Mouse (Mus musculus) brain, adult 2 months (tissue): ENCODE data around the gene Npl.

Experiments
- DNase-seq: peaks from one replicate; pipeline ENCODE4 v3.0.0; 2011; ENCODE audit warnings: low read depth, low spot score

Npl gene

DNA sequence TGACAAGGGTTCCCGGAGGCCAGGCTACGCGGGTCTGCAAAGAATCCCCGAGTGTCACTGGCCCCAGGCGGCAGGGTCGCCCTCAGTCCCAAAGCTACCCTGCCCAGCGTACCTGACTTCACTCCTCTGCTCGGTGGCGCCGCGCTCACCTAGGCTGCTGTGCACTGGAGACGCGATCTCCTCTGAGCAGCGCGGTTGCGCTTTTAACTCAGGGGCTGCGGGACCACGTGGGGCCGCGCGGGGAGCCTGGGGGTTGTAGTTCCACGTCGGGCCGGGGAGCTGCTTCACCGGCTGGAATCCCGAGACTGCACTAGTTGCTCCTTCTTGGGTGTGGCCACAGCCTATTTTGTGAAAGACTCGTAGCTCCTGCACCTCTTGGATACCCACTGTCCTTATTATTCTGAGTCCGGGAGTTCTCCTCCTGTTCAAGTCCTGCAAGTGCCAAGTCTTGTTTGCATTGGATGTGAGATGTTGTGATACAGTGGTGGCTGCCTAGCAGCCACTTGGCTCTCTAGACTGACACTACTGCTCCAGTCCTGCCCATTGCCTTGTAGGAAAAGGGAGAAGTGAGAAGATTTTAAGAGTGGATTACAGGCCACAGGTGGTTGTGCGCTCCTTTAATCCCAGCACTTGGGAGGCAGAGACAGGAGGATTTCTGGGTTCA is at the start of gene Npl:
Gene Npl, minus strand, starts transcription at position 510 of the 664 bp plus-strand sequence.
- peak; percentile 78 for DNase-seq

DNA sequence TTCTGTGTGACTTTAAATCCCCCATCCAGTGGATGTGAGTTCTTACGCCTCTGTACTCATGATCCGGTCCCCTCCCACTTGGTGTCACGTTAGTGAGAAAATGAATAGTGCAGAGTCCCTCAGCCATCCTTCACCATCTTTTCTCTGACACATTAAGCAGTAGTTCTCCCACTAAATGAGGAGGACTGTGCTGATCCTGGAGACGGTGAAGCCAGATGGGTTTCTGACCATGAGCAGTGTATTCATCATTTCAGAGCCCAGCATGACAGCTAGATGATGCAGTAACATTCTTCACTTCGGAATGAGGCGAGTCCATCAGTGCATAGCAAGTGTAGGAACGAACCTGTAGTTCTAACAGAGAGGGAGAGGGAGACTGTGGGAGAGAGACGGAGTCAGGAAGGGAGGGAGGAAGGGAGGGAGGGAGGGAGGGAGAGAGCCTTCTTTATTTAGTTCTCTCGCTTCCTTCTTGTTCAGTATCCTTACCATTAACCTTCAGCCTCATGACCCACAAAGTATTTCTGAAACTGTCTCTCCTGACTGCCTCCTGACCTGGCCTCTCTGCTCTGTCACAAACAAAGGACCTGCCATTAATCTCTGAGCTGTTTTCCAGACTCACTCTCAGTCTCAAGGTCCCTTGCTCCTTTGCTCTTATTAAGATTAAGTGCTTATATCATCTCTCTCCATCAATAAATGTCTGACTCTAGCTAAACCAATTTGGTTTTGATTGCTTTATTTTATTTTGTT is 49.6 kb upstream of the Npl start:
- DNase-seq: no peak

DNA sequence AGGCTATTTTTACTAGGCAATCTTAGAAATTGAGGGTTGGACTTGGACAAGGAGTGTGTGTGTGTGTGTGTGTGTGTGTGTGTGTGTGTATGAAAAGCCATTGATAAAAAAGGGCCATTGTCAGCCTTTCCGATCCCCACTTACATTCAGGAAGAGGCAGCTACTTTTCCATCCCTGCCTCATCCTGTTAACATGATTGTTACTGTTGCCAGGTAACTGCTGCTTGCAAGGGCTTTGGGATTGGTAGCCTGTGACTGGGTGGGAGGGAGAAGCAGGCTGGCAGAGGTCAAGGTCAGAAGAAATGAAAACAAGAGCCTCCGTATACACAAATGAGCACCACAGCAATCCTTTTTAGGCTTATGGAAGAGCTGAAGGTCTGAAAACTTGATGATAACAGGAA is 48.9 kb upstream of the Npl start:
- DNase-seq: peak; percentile 61

DNA sequence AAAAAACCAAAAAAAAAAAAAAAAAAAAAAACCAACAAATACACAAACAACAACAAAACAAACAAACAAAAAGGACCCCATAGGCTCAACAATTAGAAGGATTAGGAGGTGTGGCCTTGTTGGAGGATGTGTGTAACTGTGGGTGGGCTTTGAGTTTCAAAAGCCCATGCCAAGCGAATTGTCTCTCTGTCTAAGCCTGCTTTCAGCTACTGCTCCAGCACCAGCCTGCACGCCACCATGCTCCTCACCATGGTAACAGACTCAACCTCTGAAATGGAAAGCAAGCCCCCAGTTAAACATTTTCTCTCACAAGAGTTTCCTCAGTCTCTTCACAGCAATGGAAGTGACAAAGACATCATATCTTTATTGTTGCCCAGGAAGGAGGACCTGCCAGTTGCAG is 43.8 kb upstream of the Npl start:
- no peak for DNase-seq

DNA sequence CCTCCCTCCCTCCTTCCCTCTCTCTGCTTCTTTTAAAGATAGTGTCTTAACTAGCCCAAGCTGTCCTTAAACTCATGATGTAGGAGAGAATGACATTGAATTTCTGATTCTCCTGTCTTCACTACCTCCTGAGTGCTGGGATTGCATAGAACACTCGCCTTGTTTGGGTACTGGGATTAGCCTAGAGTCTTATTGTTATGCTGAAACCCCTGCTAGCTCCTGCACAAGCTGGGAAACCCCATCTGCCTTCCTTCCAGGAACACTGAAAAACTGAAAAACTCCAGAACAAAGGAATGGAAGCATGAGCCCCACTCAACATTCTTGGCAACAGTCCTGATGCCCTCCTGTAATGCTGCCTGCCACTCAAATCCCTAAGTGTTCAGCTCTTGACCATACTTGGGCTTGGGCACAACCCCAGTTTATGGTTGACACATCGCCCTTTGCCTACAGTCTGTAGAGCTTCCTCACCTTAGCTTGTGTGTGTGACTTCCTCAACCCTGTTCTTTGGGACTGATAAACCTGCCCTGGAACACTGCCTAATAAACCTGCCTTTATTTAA is 40.4 kb upstream of the Npl start:
- DNase-seq: no peak

DNA sequence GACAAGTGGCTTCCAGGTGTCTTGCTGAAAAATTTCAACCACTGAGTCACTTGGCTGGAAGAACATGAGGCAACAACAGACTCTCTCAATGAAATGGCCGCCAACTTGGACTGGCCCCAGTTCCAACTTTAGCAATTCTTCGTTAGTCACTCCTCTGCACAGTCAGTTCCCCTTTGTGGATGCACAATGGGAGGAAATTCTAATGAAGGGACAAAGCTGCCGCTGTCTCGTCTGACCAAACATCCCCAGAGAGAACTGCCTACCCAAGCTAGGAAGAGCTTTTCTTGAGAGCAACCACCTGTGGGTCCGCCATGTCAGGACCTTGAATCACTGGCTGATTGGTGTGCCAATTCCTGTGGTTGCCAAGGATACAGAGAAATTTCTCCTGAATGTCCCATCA is 38.1 kb upstream of the Npl start:
- DNase-seq: peak; percentile 73

DNA sequence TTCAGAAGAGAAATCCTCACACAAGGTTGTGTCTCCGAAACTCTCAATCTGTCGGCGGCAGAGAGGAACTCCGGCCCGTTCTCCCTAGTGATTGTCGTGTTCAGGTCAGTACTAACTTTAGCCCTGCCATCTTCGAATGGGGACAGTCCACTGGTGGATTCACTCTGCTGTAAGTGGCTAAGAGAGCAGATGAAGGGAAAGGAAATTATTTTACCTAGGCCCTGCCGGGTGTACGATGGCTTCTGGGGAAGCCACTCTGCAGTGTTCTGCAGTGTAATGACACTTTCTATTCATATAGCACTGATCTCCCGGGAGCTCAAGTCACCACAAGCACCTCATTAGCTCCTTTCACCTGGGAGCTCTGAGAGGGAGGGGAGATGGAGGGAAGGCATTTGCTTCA is 37.0 kb upstream of the Npl start:
- DNase-seq: no peak

DNA sequence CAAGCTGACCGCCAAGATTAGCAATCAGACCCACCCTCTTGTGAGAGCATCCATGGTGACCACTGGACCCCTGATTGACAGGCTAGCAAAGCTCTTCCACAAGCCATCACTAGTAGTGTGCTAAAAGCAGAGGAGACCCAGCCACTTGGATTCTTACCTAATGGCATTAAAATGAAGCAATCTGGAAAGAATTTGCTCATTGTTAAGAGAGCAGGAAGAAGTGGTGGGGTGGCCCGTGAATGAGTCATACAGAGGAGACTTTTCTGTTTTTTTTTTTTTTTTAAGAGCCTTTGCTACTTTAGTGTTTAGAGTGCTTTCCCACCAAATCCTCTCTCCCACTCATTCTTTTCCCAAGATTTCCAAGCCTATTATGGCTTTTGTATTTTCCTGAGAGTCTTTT is 35.9 kb upstream of the Npl start:
- peak; percentile 54 for DNase-seq

DNA sequence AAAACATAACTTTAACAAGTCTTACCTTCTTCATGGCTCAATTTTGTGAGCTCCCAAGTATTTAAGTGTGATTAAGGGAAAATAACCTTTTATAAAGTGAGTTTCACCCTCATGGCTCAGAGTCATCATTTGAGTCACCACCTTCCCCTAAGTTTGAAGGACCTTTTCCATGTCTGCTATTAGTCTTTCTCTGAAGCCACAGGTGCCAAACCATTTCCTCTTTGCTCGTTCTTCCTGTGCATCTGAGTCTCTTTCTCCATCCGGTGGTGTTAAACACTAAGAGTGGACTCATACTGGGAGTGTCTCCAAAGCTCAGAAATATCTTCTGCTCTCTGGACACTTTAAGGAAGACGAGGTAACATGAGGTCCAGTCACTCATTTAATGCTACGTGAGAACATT is 33.3 kb upstream of the Npl start:
- DNase-seq: no peak

DNA sequence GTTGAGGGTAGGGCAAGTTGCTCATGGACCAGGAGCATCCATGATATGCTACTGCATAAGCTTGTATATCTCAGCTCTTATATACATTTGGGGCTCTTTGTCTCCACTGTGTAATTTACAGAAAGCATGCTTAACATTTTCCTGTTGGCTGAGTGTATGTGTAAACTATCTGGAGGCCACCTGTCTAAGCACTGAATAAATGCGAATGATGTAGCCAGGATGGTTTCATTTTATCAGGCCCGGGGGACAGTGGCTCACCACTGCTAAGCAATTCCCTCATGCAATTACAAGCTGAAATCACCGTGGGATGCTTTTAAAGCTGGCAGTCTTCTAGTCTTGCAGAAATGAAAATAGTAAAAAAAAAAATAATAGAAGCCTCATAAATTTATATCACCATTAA is 24.9 kb upstream of the Npl start:
- no peak for DNase-seq

DNA sequence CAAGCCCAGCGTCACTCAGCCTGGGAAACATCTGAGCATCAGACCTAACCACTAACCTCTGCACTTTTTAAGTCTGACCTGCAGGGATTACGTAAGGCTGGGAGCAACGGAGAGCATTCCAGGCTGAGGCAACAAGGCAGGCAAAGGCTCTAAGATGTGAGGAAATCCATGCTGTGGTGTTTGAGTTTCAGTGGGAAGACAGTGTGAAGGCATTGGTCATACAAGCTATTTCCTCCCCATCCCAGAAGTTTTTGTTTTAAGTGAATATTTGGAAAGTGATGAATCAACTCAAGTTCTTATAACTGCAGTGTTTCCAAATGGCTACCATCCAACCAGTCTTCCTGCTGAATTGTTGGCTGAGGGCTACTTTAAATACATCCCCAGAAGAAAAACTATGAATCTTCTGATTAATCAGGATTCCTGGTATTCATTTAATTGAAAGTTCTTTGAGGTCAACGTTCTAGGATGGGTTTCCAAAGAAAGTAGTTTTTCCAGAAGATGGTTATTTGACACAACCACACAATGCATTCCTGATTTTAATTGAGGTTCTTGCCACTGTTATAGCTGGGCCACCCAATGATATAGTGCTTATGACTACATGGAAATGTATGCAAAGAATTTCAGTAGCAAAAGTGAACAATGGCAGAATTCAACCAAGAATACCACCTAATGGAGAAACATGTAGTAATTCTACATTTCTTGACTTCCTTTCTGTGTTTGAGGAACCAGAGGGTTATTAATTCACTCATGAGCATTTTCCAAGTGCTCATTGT is 22.6 kb upstream of the Npl start:
- peak; percentile 26 for DNase-seq

DNA sequence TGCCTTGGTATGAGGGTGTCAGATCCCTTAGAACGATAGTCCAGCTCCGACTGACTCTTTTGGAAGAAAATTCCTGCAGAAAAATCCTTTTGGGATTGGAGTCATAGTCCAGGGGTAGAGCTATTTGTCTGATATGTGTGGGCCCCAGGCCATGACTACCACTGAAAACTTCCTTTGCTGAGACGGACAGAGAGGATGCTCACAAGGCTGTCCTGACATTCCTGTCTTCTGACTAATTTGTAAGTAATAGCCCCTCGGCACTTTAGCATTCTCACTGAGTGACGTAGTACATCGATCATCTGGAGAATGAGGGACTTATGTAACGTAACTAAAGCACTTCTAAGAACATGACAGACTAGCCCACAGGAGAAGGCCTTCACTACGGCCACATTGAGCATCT is 15.9 kb upstream of the Npl start:
- no peak for DNase-seq

DNA sequence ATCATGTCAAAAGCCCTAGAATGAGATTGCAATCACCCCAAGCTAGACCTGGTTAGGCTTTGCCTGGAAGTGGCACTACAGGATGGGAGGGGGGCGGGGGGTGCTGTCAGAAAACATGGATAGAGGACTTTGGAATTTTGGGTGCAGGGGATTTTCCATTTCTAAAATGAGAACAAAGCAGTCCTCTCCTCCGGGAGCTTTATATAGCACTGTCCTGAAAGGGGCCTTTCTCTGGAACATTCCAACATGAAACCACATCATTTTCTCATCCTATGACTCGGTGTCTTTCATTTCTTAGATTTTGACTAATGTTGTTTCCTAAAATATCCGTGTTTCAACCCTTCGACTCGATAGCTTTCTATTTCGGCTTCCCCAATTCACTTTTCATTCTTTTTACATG is 14.9 kb upstream of the Npl start:
- DNase-seq: peak; percentile 10

DNA sequence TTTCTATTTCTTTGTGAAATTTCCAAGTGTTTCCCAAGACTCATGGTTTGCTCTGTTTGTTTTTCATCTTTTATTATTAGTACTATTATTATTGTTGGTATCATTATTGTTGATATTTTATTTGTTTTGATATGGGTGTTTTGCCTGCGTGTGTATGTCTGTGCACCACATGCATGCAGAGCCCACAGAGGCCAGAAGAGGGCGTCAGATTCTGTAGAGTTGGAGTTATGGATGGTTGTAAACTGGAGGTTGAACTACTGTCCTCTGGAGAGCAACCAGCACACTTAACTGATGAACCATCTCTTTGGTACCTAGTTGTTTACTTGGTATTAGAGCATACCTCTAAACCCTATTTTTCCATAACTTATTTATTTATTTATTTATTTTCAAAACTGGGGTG is 13.8 kb upstream of the Npl start:
- DNase-seq: no peak

DNA sequence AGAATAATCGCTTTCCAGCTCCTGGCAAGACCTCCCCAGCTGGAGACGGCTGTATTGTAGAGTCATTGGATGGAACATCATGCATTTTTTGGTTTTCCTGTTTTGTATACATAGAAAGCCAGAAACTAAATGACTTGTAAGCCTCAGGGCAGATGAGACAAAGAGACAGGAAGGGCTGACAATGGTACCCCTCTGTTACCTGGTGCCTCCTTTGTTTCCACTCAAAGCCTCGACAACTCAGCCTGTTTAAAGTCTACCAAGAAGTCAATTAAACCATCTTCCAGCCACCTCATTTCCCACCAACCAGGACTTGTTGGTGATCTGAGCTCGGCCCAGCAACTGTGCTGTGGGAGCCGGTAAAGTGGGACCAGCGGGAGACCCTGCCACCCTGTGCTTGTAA is 11.0 kb upstream of the Npl start:
- DNase-seq: no peak

DNA sequence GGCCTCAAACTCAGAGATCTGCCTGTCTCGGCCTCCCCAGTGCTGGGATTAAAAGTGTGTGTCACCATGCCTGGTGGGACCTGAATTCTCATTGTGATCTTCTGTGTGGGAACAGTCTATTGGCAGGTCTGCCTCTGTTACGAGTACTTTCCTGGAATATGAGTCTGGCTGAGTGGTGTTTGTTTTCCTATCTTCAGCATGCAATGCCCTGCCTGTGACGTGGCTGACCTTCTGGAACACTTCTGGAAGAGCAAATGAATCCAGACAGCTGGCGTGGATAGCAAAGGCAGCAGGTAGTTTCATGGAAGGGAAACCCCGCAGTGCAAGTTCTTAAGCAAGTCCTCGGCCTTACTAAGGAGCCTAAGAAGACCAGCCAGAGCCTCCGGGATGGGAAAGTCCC is 9.9 kb upstream of the Npl start:
- DNase-seq: no peak

DNA sequence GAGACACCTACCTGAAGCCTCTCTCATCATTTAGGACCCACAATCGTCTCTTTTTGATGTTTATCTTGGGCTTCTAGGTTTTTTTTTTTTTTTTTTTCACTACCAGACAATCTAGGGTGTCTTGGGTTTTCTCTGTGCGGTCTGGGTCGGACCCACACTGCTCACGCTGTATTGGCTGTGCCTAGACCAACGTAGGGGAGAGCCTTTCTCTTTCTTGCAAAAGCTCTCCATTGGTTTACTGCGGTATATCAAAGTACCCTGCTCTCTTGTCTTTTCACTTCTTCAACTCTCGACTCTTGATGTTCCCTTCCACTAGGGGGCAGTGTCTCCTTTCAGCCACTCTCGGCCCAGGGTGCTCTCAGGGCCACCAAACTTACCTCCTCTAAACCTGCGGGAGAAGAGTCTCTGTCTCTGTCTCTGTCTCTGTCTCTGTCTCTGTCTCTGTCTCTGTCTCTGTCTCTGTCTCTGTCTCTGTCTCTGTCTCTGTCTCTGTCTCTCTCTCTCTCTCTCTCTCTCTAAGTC is 9.3 kb upstream of the Npl start:
- DNase-seq: peak; percentile 86

DNA sequence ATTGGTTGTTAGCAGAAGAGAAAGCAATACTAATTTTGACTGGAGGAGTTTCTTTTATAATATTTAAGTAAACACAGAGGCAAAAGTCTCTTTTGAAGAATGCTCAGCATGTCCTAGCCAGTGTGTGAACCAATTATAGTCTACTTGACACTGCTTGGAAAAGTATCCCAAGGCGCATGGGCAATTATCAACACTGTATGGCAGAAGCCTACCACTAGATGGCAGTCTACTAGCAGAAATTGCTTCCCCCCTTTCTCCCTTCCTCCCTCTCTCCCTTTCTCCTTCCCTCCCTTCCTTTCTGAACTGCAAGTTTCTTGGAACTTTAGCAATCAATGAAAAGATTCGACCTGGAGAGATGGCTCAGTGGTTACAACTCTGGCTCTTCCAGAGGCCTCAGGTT is 7.1 kb upstream of the Npl start:
- DNase-seq: peak; percentile 82

DNA sequence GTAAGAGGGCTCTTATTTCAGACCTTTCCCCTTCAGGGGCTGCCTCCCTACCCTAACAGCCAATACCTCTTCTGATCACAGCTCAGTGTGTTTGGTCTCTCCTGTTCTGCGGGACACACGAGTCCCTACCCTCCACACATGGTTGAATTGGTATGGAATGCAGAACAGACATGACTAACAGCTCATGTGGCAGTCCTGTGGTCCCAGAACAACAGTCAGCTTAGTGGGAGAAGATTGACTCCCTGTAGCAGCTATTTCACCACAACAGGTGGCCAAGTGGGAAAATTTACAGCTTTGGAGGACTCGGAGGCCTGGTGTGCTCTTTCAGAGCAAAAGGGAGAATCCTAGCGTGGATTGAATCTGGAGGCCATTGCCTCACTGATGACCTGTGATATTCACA is 6.4 kb upstream of the Npl start:
- no peak for DNase-seq

DNA sequence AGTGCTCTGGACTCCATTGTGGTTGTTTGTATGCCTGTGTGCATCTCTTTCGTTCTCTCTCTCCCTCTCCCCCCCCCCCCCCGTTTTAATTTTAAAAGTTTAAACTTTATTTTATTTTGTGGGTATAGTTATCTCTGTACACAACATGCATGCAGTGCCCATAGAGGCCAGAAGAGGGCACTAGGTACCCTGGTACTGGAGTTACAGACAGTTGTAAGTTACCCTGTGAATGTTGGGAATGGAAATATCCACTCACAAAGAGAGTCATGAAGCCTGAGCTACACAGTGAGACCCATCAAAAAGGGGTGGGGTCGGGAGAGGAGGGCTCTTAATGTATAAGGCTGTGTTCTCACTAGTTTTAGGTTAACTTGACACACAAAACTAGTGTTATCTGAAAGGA is 969 bp upstream of the Npl start:
- peak; percentile 61 for DNase-seq

DNA sequence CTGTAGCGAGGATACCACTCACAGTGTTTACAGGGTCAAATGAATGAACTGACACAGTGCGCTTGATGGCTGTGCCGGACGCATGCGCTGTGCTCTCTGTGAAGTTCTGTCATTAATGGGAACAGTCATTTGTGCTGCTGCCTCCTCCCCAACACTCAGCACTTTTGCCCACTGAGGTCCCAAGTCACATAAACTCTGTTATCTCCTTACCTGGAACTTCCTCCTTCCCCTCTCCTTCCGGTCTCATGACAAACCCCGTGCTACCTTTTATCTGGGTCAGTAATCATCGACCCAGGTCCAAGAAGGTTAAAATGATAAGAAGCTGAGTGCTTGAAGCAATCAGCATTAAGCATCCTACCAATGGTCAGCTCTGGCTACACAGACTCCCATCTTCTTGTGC is 2.3 kb downstream of the Npl start:
- no peak for DNase-seq

DNA sequence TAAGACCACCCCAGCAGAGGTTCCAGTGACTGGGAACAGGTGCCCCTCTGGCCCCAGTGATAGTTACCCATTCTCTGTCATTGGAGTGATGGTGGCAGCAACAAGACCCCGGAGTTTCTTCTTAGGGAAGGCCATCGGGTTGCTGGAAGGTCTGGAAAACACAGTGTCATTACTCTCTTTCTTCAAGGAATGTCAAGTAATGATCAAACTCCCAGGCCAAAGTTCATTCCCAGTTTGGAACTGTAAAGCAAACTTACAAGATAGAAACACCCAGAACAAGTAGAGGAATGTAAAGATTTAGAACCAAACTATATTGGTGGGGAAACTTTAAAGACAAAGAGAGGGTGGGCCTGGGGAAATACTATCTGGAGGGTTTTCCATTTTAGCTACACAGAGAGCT is 4.6 kb downstream of the Npl start:
- no peak for DNase-seq
